Mouse (Mus musculus) forebrain, embryonic 16.5 days (tissue): ENCODE results near the gene Gpc6. TPM values are rescaled to one million over a fixed set of nuclear protein-coding genes. Genes with fewer than 3 reads are reported as not detected.

Source experiments
- ATAC-seq: fragments of 200-750 bp; cut with Nextera tagmentation; 2 replicates; pipeline ENCODE4 v1.8.0; 2017; ENCODE audit warnings: mild to moderate bottlenecking, moderate library complexity
- H3K27ac ChIP-seq: fragments of 300-500 bp; sonication (generic); 2 replicates; pipeline ENCODE4 v1.5.1; 2014; ENCODE audit warnings: low read length, control low read depth
- H3K27me3 ChIP-seq: fragments of 300-500 bp; sonication (generic); replicated peaks from 2 replicates; pipeline ENCODE4 v1.6.1; 2014; ENCODE audit warnings: low read length; ENCODE audit not compliant: control insufficient read depth, insufficient read depth
- H3K36me3 ChIP-seq: fragments of 300-500 bp; sonication (generic); 2 replicates; pipeline ENCODE4 v1.6.1; 2014; ENCODE audit not compliant: control insufficient read depth, insufficient read depth
- H3K4me1 ChIP-seq: fragments of 300-500 bp; sonication (generic); replicated peaks from 2 replicates; pipeline ENCODE4 v1.6.1; 2014; ENCODE audit warnings: low read length; ENCODE audit not compliant: control insufficient read depth, insufficient read depth
- H3K4me2 ChIP-seq: fragments of 300-500 bp; sonication (generic); 2 replicates; pipeline ENCODE4 v1.6.1; 2014; ENCODE audit warnings: mild to moderate bottlenecking, low read length, control low read depth
- H3K4me3 ChIP-seq: fragments of 300-500 bp; sonication (generic); replicated peaks from 2 replicates; pipeline ENCODE4 v1.5.1; 2014; ENCODE audit warnings: mild to moderate bottlenecking, low read length, control low read depth
- H3K9ac ChIP-seq: fragments of 300-500 bp; sonication (generic); replicated peaks from 2 replicates; pipeline ENCODE4 v1.6.1; 2014; ENCODE audit warnings: low read depth, low read length, control low read depth
- H3K9me3 ChIP-seq: fragments of 300-500 bp; sonication (generic); 2 replicates; pipeline ENCODE4 v1.6.1; 2016; ENCODE audit warnings: low read length; ENCODE audit not compliant: control insufficient read depth
- WGBS: fragments of 180-500 bp; shearing (Covaris S2); extraction: QIAGEN DNeasy Blood & Tissue Kit; methylation state at CpG from one replicate; pipeline ENCODE4 v1.1.7; 2014; 5-methylcytosine and 5-hydroxymethylcytosine counted together
- polyA plus RNA-seq: library from polyadenylated mRNA; unstranded; fragments of >200 nt; fragmentation: Nextera tagmentation; extraction: Ambion mirVana; gene quantifications from 2 replicates; pipeline ENCODE4 v1.2.1, GENCODE M21; 2015

Gene Gpc6
- polyA plus RNA-seq, 1 experiment from 2014 or later = 18.2 TPM

- Histone ChIP-seq H3K9me3 (no peaks in the 10 kb centered on the region), H3K36me3 (no peaks in the 10 kb centered on the region), H3K4me1 (peaks cover 9% of the 10 kb centered on the region; the same call in 1 of the 2 replicates), H3K9ac (no peak overlapping the region), H3K4me2 (no peak overlapping the region), H3K27me3 (no peaks in the 10 kb centered on the region), H3K4me3 (no peak overlapping the region), H3K27ac (no peak overlapping the region)
- WGBS = 59% methylated on average over 16 of the region's 16 CpGs
- peak; percentile 37 for ATAC-seq
Observed at GRCm38 (mm10) chr14:117930848-117931816, 1006.0 kb downstream of the Gpc6 start.

- no peaks in the 10 kb centered on the region for H3K27me3 ChIP-seq
- WGBS = 95% methylated on average over 16 of the region's 17 CpGs
- no peak overlapping the region for H3K4me3 ChIP-seq
- no peak overlapping the region for H3K27ac ChIP-seq
- H3K4me2 ChIP-seq = no peak overlapping the region
- no peak for ATAC-seq
- H3K9me3 ChIP-seq = no peaks in the 10 kb centered on the region
- H3K36me3 ChIP-seq = no peaks in the 10 kb centered on the region
- H3K9ac ChIP-seq = no peak overlapping the region
- H3K4me1 ChIP-seq = peaks cover 9% of the 10 kb centered on the region; the same call in 1 of the 2 replicates
Observed at GRCm38 (mm10) chr14:117932163-117932851, 1007.2 kb downstream of the Gpc6 start.

GRCm38 (mm10) chr14:117938554-117938953 lies 1013.4 kb downstream of the Gpc6 start:
- H3K27me3 ChIP-seq = no peaks in the 10 kb centered on the region
- H3K36me3 ChIP-seq = no peaks in the 10 kb centered on the region
- peaks cover 3% of the 10 kb centered on the region; the same call in 1 of the 2 replicates for H3K4me1 ChIP-seq
- no peak overlapping the region for H3K9ac ChIP-seq
- 29% methylated on average over 2 of the region's 2 CpGs for WGBS
- H3K9me3 ChIP-seq = no peaks in the 10 kb centered on the region
- ATAC-seq = peak; percentile 62
- no peak overlapping the region for H3K27ac ChIP-seq
- no peak overlapping the region for H3K4me3 ChIP-seq
- no peak overlapping the region for H3K4me2 ChIP-seq

GRCm38 (mm10) chr14:117939471-117939870 lies 1014.4 kb downstream of the Gpc6 start:
- ATAC-seq = peak; percentile 29; the same call in 1 of the 2 replicates
- H3K9ac ChIP-seq = no peak overlapping the region
- H3K36me3 ChIP-seq = no peaks in the 10 kb centered on the region
- H3K27me3 ChIP-seq = no peaks in the 10 kb centered on the region
- WGBS = 59% methylated on average over 7 of the region's 7 CpGs
- H3K27ac ChIP-seq = no peak overlapping the region
- no peak overlapping the region for H3K4me3 ChIP-seq
- no peaks in the 10 kb centered on the region for H3K9me3 ChIP-seq
- no peak overlapping the region for H3K4me2 ChIP-seq
- peaks cover 3% of the 10 kb centered on the region; the same call in 1 of the 2 replicates for H3K4me1 ChIP-seq

GRCm38 (mm10) chr14:117945920-117946503 lies 1020.9 kb downstream of the Gpc6 start:
- H3K27ac ChIP-seq = no peak overlapping the region
- ATAC-seq = no peak
- H3K9ac ChIP-seq = no peak overlapping the region
- no peaks in the 10 kb centered on the region for H3K9me3 ChIP-seq
- no peaks in the 10 kb centered on the region for H3K36me3 ChIP-seq
- H3K27me3 ChIP-seq = no peaks in the 10 kb centered on the region
- no peak overlapping the region for H3K4me2 ChIP-seq
- H3K4me1 ChIP-seq = peaks cover 1% of the 10 kb centered on the region; the same call in 1 of the 2 replicates
- WGBS = 86% methylated on average over 4 of the region's 4 CpGs
- H3K4me3 ChIP-seq = no peak overlapping the region

- ATAC-seq = peak; percentile 79
- H3K4me2 ChIP-seq = peak overlapping the region; percentile 12; the same call in 1 of the 2 replicates
- WGBS = 56% methylated on average over 15 of the region's 15 CpGs
Observed at GRCm38 (mm10) chr14:117951265-117951664, 1026.2 kb downstream of the Gpc6 start.

GRCm38 (mm10) chr14:117951686-117952085 lies 1026.6 kb downstream of the Gpc6 start:
- peak; percentile 55; the same call in 1 of the 2 replicates for ATAC-seq

More at GRCm38 (mm10) chr14:117951265-117951664, 1026.2 kb downstream of the Gpc6 start:
- Histone ChIP-seq H3K27me3 (no peaks in the 10 kb centered on the region), H3K9me3 (no peaks in the 10 kb centered on the region), H3K36me3 (no peaks in the 10 kb centered on the region), H3K4me1 (peaks cover 6% of the 10 kb centered on the region; the same call in 1 of the 2 replicates), H3K9ac (no peak overlapping the region), H3K27ac (no peak overlapping the region), H3K4me3 (no peak overlapping the region)

GRCm38 (mm10) chr14:117956051-117956450 lies 1030.9 kb downstream of the Gpc6 start:
- H3K4me3 ChIP-seq = no peak overlapping the region
- 98% methylated on average over 3 of the region's 3 CpGs for WGBS
- peaks cover 11% of the 10 kb centered on the region for H3K4me1 ChIP-seq
- no peaks in the 10 kb centered on the region for H3K9me3 ChIP-seq
- no peak overlapping the region for H3K9ac ChIP-seq
- H3K27me3 ChIP-seq = no peaks in the 10 kb centered on the region
- ATAC-seq = no peak
- no peak overlapping the region for H3K27ac ChIP-seq
- H3K4me2 ChIP-seq = no peak overlapping the region
- H3K36me3 ChIP-seq = no peaks in the 10 kb centered on the region

More at GRCm38 (mm10) chr14:117951686-117952085, 1026.6 kb downstream of the Gpc6 start:
- Histone ChIP-seq H3K36me3 (no peaks in the 10 kb centered on the region), H3K4me1 (peaks cover 6% of the 10 kb centered on the region; the same call in 1 of the 2 replicates), H3K27ac (no peak overlapping the region), H3K9ac (no peak overlapping the region), H3K9me3 (no peaks in the 10 kb centered on the region), H3K4me2 (no peak overlapping the region), H3K27me3 (no peaks in the 10 kb centered on the region), H3K4me3 (no peak overlapping the region)
- WGBS = 51% methylated on average over 5 of the region's 5 CpGs

- H3K9me3 ChIP-seq = no peaks in the 10 kb centered on the region
- H3K4me2 ChIP-seq = no peak overlapping the region
- H3K9ac ChIP-seq = no peak overlapping the region
- no peaks in the 10 kb centered on the region for H3K27me3 ChIP-seq
- H3K4me3 ChIP-seq = no peak overlapping the region
- H3K36me3 ChIP-seq = no peaks in the 10 kb centered on the region
- no peak overlapping the region for H3K27ac ChIP-seq
- H3K4me1 ChIP-seq = peaks cover 12% of the 10 kb centered on the region
- peak; percentile 51 for ATAC-seq
- WGBS = 71% methylated on average over 11 of the region's 11 CpGs
Observed at GRCm38 (mm10) chr14:117958389-117958788, 1033.3 kb downstream of the Gpc6 start.
